Mouse (Mus musculus) midbrain, embryonic 15.5 days (tissue): ENCODE measurements around the gene Bpifa1. TPM values are rescaled to one million over a fixed set of nuclear protein-coding genes. Genes with fewer than 3 reads are reported as not detected.
"Not testable (repeated sequence)": the region's sequence is repeated elsewhere in the genome, so short reads cannot be mapped to it uniquely, and the experiment has no call there.

Source experiments
- ATAC-seq: fragments of 200-750 bp; cut with Nextera tagmentation; replicated peaks from 2 replicates; pipeline ENCODE4 v1.8.0; 2017; ENCODE audit warnings: moderate TSS enrichment
- H3K27ac ChIP-seq: fragments of 300-500 bp; sonication (generic); 2 replicates; pipeline ENCODE4 v1.5.1; 2015; ENCODE audit warnings: mild to moderate bottlenecking, inconsistent platforms
- H3K27me3 ChIP-seq: fragments of 300-500 bp; sonication (generic); replicated peaks from 2 replicates; pipeline ENCODE4 v1.6.1; 2015; ENCODE audit warnings: inconsistent platforms
- H3K36me3 ChIP-seq: fragments of 300-500 bp; sonication (generic); replicated peaks from 2 replicates; pipeline ENCODE4 v1.6.1; 2015; ENCODE audit warnings: inconsistent platforms
- H3K4me1 ChIP-seq: fragments of 300-500 bp; sonication (generic); 2 replicates; pipeline ENCODE4 v1.6.1; 2015; ENCODE audit warnings: inconsistent platforms
- H3K4me2 ChIP-seq: fragments of 300-500 bp; sonication (generic); 2 replicates; pipeline ENCODE4 v1.6.1; 2015; ENCODE audit warnings: inconsistent platforms, mild to moderate bottlenecking, moderate library complexity
- H3K4me3 ChIP-seq: fragments of 300-500 bp; sonication (generic); 2 replicates; pipeline ENCODE4 v1.5.1; 2015; ENCODE audit warnings: mild to moderate bottlenecking, inconsistent platforms
- H3K9ac ChIP-seq: fragments of 300-500 bp; sonication (generic); 2 replicates; pipeline ENCODE4 v1.6.1; 2015; ENCODE audit warnings: mild to moderate bottlenecking, inconsistent platforms
- H3K9me3 ChIP-seq: fragments of 300-500 bp; sonication (generic); 2 replicates; pipeline ENCODE4 v1.6.1; 2016; ENCODE audit warnings: inconsistent platforms
- WGBS: fragments of 180-500 bp; shearing (Covaris S2); methylation state at CpG from one replicate; pipeline ENCODE4 v1.1.7; 2015; ENCODE audit warnings: mixed read lengths; 5-methylcytosine and 5-hydroxymethylcytosine counted together
- polyA plus RNA-seq: library from polyadenylated mRNA; unstranded; fragments of >200 nt; fragmentation: Nextera tagmentation; extraction: Ambion mirVana; gene quantifications from 2 replicates; pipeline ENCODE4 v1.2.1, GENCODE M21; 2015

The Bpifa1 gene
- polyA plus RNA-seq, 1 experiment from 2014 or later = not detected

- H3K36me3 ChIP-seq, H3K4me2 ChIP-seq, H3K27me3 ChIP-seq, H3K9me3 ChIP-seq, H3K4me3 ChIP-seq, H3K4me1 ChIP-seq, ATAC-seq, H3K9ac ChIP-seq, H3K27ac ChIP-seq: not testable (repeated sequence)
- 89% methylated on average over 4 of the region's 4 CpGs for WGBS
Observed at GRCm38 (mm10) chr2:154183061-154183460, 40.4 kb downstream of the Bpifa1 start.

- H3K36me3 ChIP-seq = no peaks in the 10 kb centered on the region
- no peak overlapping the region for H3K4me3 ChIP-seq
- no peaks in the 10 kb centered on the region for H3K9me3 ChIP-seq
- H3K4me2 ChIP-seq = no peak overlapping the region
- 88% methylated on average over 6 of the region's 6 CpGs for WGBS
- H3K9ac ChIP-seq = no peak overlapping the region
- ATAC-seq = no peak
- no peak overlapping the region for H3K27ac ChIP-seq
- H3K27me3 ChIP-seq = no peaks in the 10 kb centered on the region
- H3K4me1 ChIP-seq = no peaks in the 10 kb centered on the region
Observed at GRCm38 (mm10) chr2:154185319-154185718, 42.6 kb downstream of the Bpifa1 start.

- H3K4me1 ChIP-seq = no peaks in the 10 kb centered on the region
- ATAC-seq = no peak
- H3K4me2 ChIP-seq = no peak overlapping the region
- H3K9me3 ChIP-seq = no peaks in the 10 kb centered on the region
- no peaks in the 10 kb centered on the region for H3K27me3 ChIP-seq
- WGBS = 90% methylated on average over 3 of the region's 3 CpGs
- no peak overlapping the region for H3K4me3 ChIP-seq
- no peak overlapping the region for H3K27ac ChIP-seq
- H3K36me3 ChIP-seq = no peaks in the 10 kb centered on the region
- H3K9ac ChIP-seq = no peak overlapping the region
Observed at GRCm38 (mm10) chr2:154185748-154186147, 43.1 kb downstream of the Bpifa1 start.

GRCm38 (mm10) chr2:154187468-154187867 lies 44.8 kb downstream of the Bpifa1 start:
- Histone ChIP-seq H3K27me3 (no peaks in the 10 kb centered on the region), H3K9me3 (no peaks in the 10 kb centered on the region), H3K9ac (no peak overlapping the region), H3K4me2 (no peak overlapping the region), H3K36me3 (no peaks in the 10 kb centered on the region), H3K4me1 (no peaks in the 10 kb centered on the region), H3K4me3 (no peak overlapping the region), H3K27ac (no peak overlapping the region)
- WGBS = 46% methylated on average over 5 of the region's 5 CpGs
- ATAC-seq = no peak

- Histone ChIP-seq H3K36me3 (no peaks in the 10 kb centered on the region), H3K4me1 (no peaks in the 10 kb centered on the region), H3K4me3 (no peak overlapping the region), H3K9ac (no peak overlapping the region), H3K9me3 (no peaks in the 10 kb centered on the region), H3K27me3 (no peaks in the 10 kb centered on the region), H3K27ac (no peak overlapping the region), H3K4me2 (no peak overlapping the region)
- ATAC-seq = no peak
- WGBS = 83% methylated on average over 7 of the region's 7 CpGs
Observed at GRCm38 (mm10) chr2:154189877-154190434, 47.3 kb downstream of the Bpifa1 start.

- H3K4me1 ChIP-seq = no peaks in the 10 kb centered on the region
- ATAC-seq = no peak
- no peak within 1 kb of the TSS for H3K4me2 ChIP-seq
- H3K9me3 ChIP-seq = no peaks in the 10 kb centered on the region
- H3K27me3 ChIP-seq = no peaks in the 10 kb centered on the region
- no peak within 1 kb of the TSS for H3K4me3 ChIP-seq
- 82% methylated on average over 11 of the region's 11 CpGs for WGBS
- H3K27ac ChIP-seq = no peak within 1 kb of the TSS
- no peaks in the 10 kb centered on the region for H3K36me3 ChIP-seq
- no peak within 1 kb of the TSS for H3K9ac ChIP-seq
Observed at GRCm38 (mm10) chr2:154190546-154191258, 48.0 kb downstream of the Bpifa1 start, which contains the start of gene Bpifb1. TSS of gene Bpifb1 (plus strand) at chr2:154190818.

- no peaks in the 10 kb centered on the region for H3K36me3 ChIP-seq
- ATAC-seq = no peak
- 82% methylated on average over 2 of the region's 2 CpGs for WGBS
Observed at GRCm38 (mm10) chr2:154192141-154192540, 49.5 kb downstream of the Bpifa1 start.

GRCm38 (mm10) chr2:154193071-154193470 lies 50.4 kb downstream of the Bpifa1 start:
- Histone ChIP-seq H3K27ac (no peak overlapping the region), H3K27me3 (no peaks in the 10 kb centered on the region), H3K9me3 (no peaks in the 10 kb centered on the region), H3K4me3 (no peak overlapping the region), H3K4me2 (no peak overlapping the region), H3K36me3 (no peaks in the 10 kb centered on the region), H3K9ac (no peak overlapping the region), H3K4me1 (no peaks in the 10 kb centered on the region)
- no peak for ATAC-seq
- WGBS = 88% methylated on average over 4 of the region's 4 CpGs

More at GRCm38 (mm10) chr2:154192141-154192540, 49.5 kb downstream of the Bpifa1 start:
- H3K27me3 ChIP-seq = no peaks in the 10 kb centered on the region
- H3K4me1 ChIP-seq = no peaks in the 10 kb centered on the region
- no peaks in the 10 kb centered on the region for H3K9me3 ChIP-seq
- H3K4me3 ChIP-seq = no peak overlapping the region
- no peak overlapping the region for H3K27ac ChIP-seq
- no peak overlapping the region for H3K4me2 ChIP-seq
- H3K9ac ChIP-seq = no peak overlapping the region

GRCm38 (mm10) chr2:154193994-154194504 lies 51.4 kb downstream of the Bpifa1 start:
- Histone ChIP-seq H3K36me3 (no peaks in the 10 kb centered on the region), H3K9ac (no peak overlapping the region), H3K27me3 (no peaks in the 10 kb centered on the region), H3K4me2 (no peak overlapping the region), H3K27ac (no peak overlapping the region), H3K9me3 (no peaks in the 10 kb centered on the region), H3K4me3 (no peak overlapping the region), H3K4me1 (no peaks in the 10 kb centered on the region)
- ATAC-seq = no peak
- 68% methylated on average over 5 of the region's 5 CpGs for WGBS

GRCm38 (mm10) chr2:154197036-154197435 lies 54.4 kb downstream of the Bpifa1 start:
- no peak overlapping the region for H3K4me3 ChIP-seq
- H3K4me2 ChIP-seq = no peak overlapping the region

More at GRCm38 (mm10) chr2:154197036-154197435, 54.4 kb downstream of the Bpifa1 start:
- H3K36me3 ChIP-seq = no peaks in the 10 kb centered on the region
- no peaks in the 10 kb centered on the region for H3K27me3 ChIP-seq
- no peak overlapping the region for H3K9ac ChIP-seq
- no peaks in the 10 kb centered on the region for H3K9me3 ChIP-seq
- ATAC-seq = no peak
- 87% methylated on average over 9 of the region's 9 CpGs for WGBS
- H3K27ac ChIP-seq = no peak overlapping the region
- no peaks in the 10 kb centered on the region for H3K4me1 ChIP-seq
